Mouse (Mus musculus) layer of hippocampus, adult 11-12 months (tissue): ENCODE results near the gene Mtmr10.
A peak's percentile ranks its signal among the peaks of the same experiment; 100 is the strongest.

ENCODE experiments used
- DNase-seq: peaks from one replicate; pipeline ENCODE4 v3.0.0; 2022; ENCODE audit warnings: low spot score

Gene Mtmr10

GRCm38 (mm10) chr7:64371940-64372878 lies 84.8 kb downstream of the Mtmr10 start:
- no peak for DNase-seq

GRCm38 (mm10) chr7:64373147-64373829 lies 85.8 kb downstream of the Mtmr10 start:
- DNase-seq, result no peak

GRCm38 (mm10) chr7:64373830-64374562 lies 86.5 kb downstream of the Mtmr10 start, which contains the start of gene Fan1:
Gene Fan1, minus strand, starts transcription at chr7:64374095.
- DNase-seq, result peak; percentile 89
